Mouse (Mus musculus) liver, adult 2 months (tissue): ENCODE results near the gene Zc3h15.

Experiments
- CTCF ChIP-seq: fragments of 200-500 bp; IDR thresholded peaks from 2 replicates; pipeline ENCODE4 v1.5.1; 2011; ENCODE audit warnings: low read depth, low read length, control low read depth
- POLR2A ChIP-seq: fragments of 200-500 bp; IDR thresholded peaks from 2 replicates; pipeline ENCODE4 v1.6.1; 2011; ENCODE audit warnings: low read length, control low read depth; ENCODE audit not compliant: insufficient read depth; ENCODE audit errors: extremely low read depth

DNA sequence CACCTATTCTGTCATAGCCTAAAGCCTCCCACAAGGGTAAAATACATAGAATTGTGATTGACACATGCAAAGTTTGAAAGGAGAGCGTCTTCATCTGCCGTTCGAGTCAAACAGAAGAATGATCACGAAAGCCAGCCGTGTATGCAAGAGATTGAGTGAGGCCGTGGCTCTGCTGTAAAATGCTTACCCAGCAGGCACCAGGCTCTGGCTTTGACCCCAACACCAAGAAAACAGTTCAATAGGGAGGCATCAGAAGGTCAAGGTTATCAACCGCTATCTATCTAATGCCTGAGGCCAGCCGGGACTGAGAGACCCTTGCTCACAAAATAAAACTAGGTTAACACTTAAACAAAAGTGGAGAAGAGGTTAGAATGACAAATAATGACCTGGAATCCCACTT is 40.5 kb downstream of the Zc3h15 start:
- TF ChIP-seq CTCF (no peak), POLR2A (no peak)
